Mouse (Mus musculus) B cell, adult 62 days (primary cell): ENCODE data around the gene Kcns3. TPM values are rescaled to one million over a fixed set of nuclear protein-coding genes. Genes with fewer than 3 reads are reported as not detected.

Experiments used
- total RNA-seq: library from RNA; stranded (reverse); gene quantifications from 4 replicates; pipeline ENCODE4 v1.2.4, GENCODE M21; 2023

The Kcns3 gene
- total RNA-seq, result not detected in 4 replicates

GRCm38 (mm10) chr12:11151015-11151414, at the start of gene Kcns3:
Kcns3 (minus strand) TSS chr12:11151056.

Other genes with a start within 250 kb of the Kcns3 start
- not detected in 4 replicates for gene Msgn1, start 57.9 kb upstream of the Kcns3 start, total RNA-seq
- 2.3 to 6.1 TPM (median 5.0 TPM) in 4 replicates for gene Gen1, start 114.7 kb upstream of the Kcns3 start, total RNA-seq
- gene Smc6, start 114.8 kb upstream of the Kcns3 start, total RNA-seq, result 168 to 184 TPM (median 171 TPM) in 4 replicates